In genomic region chr11:108215466-108215865, GRCm38 (mm10) we compare ENCODE assay signal across 9 mouse cellular contexts.
DNase-seq lines count a peak whose midpoint lies in the region; ATAC-seq and TF ChIP-seq lines count a peak whose summit lies in the region.
"Had no signal": no experiment of that assay in that cellular context is flagged by ENCODE, and none has a peak within 500 bp of the region (broad histone marks: within the 10 kb centered on the region; RNA-seq: fewer than 3 reads in every experiment).

No protein-coding gene starts in this region.

- WGBS in intestine, postnatal 0 days = 31% methylated on average over 8 of the region's 8 CpGs

- intact Hi-C loops in left cerebral cortex, postnatal 4 days (cut with DNase I) = no loop called here
- intact Hi-C loops in gastrocnemius, postnatal 14 days (cut with DNase I; ENCODE audit: low total_unique reads) = no loop called here

- peaks cover 12% of the 10 kb centered on the region for H3K4me1 ChIP-seq in intestine, postnatal 0 days (replicated peaks; ENCODE audit: control insufficient read depth, insufficient read depth, low read length)

- H3K9me3 ChIP-seq in intestine, postnatal 0 days (ENCODE audit: control insufficient read depth) = no peaks in the 10 kb centered on the region

- H3K9ac ChIP-seq in intestine, postnatal 0 days (ENCODE audit: low read depth, low read length) = no peak overlapping the region
- H3K9ac ChIP-seq: liver, embryonic 14.5 days had no signal

- H3K4me3 ChIP-seq in intestine, postnatal 0 days (ENCODE audit: low read depth, low read length) = no peak overlapping the region

- peak; percentile 30 for ATAC-seq in activated CD4-positive, CD25-positive, alpha-beta regulatory T cell, adult 4 months
- ATAC-seq in intestine, postnatal 0 days = peak; percentile 42

- no peak for TF ChIP-seq CTCF in intestine, postnatal 0 days (IDR thresholded peaks at IDR 0.05; ENCODE audit: low read depth)

- no peaks in the 10 kb centered on the region for H3K27me3 ChIP-seq in intestine, postnatal 0 days (replicated peaks; ENCODE audit: control insufficient read depth, insufficient read depth, low read length)

- DNase-seq in left cerebral cortex, postnatal 4 days = peak; percentile 34
- no peak for DNase-seq in left cerebral cortex, adult 11 months (ENCODE audit: low spot score)
- DNase-seq in gastrocnemius, postnatal 14 days = peak; percentile 84
- peak; percentile 77 for DNase-seq in lung, postnatal 36 days
- no peak for DNase-seq in left cerebral cortex, adult 18-20 months (ENCODE audit: low spot score in 2 of 2)
- DNase-seq in neural tube, embryonic 10.5 days (ENCODE audit: extremely low spot score, low spot score) = no peak

- peak overlapping the region; percentile 33 for H3K4me2 ChIP-seq in intestine, postnatal 0 days (replicated peaks; ENCODE audit: low read depth)

- no peak overlapping the region for H3K27ac ChIP-seq in intestine, postnatal 0 days (ENCODE audit: low read depth, low read length)
- H3K27ac ChIP-seq: liver, embryonic 14.5 days had no signal

- no peaks in the 10 kb centered on the region for H3K36me3 ChIP-seq in intestine, postnatal 0 days (ENCODE audit: control insufficient read depth, insufficient read depth)

Comparison
In these comparisons a context has a peak if more than half of its experiments do, and no peak if none do; other contexts are left out.
1. DNase-seq: peak in left cerebral cortex, postnatal 4 days (single experiment), gastrocnemius, postnatal 14 days (single experiment) and lung, postnatal 36 days (single experiment); none in left cerebral cortex, adult 11 months (single experiment), left cerebral cortex, adult 18-20 months (0 of 2) and neural tube, embryonic 10.5 days (single experiment).